Mouse (Mus musculus) embryo, embryonic 9.5 days (tissue): ENCODE results near the gene Fggy.

Experiments
- DNase-seq: peaks from one replicate; pipeline ENCODE4 v3.0.0-alpha.2; 2017; ENCODE audit errors: extremely low spot score

The Fggy gene

GRCm38 (mm10) chr4:95906141-95906540 lies 348.8 kb downstream of the Fggy start:
- no peak for DNase-seq

- DNase-seq, result peak; percentile 41
Measured at GRCm38 (mm10) chr4:95909689-95910654, 352.7 kb downstream of the Fggy start.

DNA sequence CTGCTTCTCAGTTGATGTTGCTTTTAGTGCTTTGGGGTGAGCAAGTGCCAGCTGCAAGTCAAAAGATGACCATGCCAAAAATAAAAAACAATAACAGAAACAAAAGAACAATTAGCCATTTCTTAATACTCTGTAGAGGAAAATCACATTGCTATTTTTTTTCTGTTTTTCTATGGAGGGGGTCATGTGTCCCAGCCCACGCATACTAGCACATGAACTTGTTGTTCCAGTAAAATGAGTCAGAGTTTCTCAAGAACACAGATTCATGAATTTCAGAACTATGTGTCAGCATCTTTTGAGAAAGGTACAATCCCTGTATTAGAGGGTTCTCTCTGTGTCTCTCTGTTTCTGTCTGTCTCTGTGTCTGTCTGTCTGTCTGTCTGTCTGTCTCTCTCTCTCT lies 355.7 kb downstream of the Fggy start:
- DNase-seq, result no peak

DNA sequence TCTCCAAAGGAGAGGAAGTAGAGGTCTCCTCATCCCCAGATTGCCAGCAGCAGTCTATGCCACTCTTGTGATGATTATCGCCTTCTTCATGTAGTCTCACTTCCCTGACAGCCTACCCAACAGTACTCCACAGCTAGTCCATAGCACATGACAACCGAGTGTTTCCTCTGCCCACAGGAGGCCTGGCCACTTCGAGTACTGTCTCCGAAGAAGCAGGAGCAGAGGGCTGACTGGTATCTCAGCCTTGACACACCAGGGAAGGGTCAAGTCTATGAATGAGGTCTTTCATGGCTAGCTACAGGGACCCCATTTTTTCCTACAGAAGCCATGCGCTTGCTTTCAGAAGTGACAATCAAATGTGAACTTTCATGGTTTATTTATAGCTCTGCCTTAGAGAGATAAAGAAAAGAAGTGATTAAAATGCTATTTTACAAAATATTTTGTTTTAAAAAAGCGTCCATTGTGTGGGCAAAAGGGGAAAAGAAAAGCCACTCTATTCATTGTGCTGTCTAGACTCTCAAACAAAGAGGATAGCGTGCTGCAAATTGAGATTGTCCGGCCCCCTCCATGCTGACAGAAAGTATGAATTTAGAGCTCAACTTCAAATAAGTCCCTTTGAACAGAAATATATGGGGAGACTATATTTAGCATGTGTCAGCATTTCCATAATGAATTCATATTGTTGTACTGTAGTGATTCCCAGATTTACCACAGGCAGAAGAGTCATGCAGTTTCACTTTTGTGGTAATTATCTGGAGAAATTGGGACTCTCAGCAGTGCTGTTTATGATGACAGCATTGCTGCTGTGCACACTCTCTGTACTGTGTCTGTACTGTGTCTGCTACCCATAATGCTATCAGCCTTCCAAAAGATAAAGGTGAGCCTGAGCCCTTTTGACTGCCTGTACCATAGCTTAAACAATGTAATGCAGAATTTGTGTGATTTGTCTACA lies 358.6 kb downstream of the Fggy start:
- no peak for DNase-seq

- DNase-seq, result no peak
Measured at GRCm38 (mm10) chr4:95917703-95918102, 360.4 kb downstream of the Fggy start.

DNA sequence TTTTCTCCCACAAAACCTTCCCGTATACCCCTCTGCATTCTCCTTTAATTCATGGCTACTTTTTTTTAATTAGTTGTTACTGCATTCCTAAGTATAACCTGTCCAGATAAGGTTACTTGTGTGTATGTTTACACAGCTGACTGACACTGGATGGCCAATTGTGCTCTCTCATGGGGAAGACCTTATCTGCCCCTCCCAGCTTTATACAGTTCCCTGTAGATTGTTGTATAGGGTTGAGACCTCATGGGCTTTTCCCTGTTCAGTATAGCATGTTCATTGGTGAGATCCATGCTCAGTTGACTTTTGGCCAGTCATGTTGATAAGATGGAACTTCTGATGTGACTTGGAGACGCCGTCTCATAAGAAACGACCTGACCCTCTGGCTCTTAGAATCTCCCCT lies 363.1 kb downstream of the Fggy start:
- no peak for DNase-seq

GRCm38 (mm10) chr4:95924210-95925184 lies 367.2 kb downstream of the Fggy start:
- peak; percentile 82 for DNase-seq

DNA sequence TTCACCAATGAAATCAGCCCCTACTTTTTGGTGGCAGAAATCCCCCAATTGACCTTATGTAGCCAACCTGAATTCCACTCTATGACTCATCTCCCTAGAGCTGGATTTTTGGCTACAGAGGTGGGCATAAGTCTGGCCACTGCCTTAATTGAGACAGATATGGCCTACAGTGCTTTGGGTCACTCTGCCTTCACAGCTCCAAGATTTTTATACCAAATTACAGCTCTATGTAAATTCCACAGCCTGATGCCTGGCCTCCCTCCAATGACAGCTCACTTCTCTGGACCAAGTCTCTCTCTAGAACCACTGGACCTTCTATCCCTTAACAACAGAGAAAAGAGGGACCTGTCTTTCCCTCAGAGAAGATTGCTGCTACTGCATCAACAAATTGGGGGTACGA lies 371.5 kb downstream of the Fggy start:
- DNase-seq, result no peak

DNA sequence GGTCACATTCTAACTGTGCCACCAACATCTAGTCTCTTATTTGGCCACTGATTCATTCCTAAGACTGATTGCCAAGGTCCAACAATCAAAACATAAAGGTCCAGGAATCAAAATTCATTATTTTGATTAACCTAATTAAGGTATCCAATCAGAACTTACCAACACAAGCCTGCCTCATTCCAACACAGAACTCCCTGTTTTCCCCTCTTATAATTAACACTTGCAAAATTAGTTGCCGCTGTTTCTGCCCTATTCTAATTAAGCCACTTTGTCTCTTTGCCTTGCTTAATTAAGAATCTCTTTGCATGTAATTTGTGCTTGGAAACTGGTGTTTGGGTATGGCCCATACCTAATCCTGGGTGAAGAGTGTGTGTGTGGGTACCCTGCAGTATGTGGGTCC lies 372.6 kb downstream of the Fggy start:
- no peak for DNase-seq

- DNase-seq, result no peak
Measured at GRCm38 (mm10) chr4:95931331-95931730, 374.0 kb downstream of the Fggy start.

GRCm38 (mm10) chr4:95933801-95934356 lies 376.6 kb downstream of the Fggy start:
- no peak for DNase-seq

GRCm38 (mm10) chr4:95934384-95935035 lies 377.2 kb downstream of the Fggy start:
- no peak for DNase-seq

- DNase-seq, result no peak
Measured at GRCm38 (mm10) chr4:95938701-95939100, 381.4 kb downstream of the Fggy start.

- no peak for DNase-seq
Measured at GRCm38 (mm10) chr4:95947896-95948295, 390.6 kb downstream of the Fggy start.

- DNase-seq, result no peak
Measured at GRCm38 (mm10) chr4:95953328-95953727, 396.0 kb downstream of the Fggy start.

DNA sequence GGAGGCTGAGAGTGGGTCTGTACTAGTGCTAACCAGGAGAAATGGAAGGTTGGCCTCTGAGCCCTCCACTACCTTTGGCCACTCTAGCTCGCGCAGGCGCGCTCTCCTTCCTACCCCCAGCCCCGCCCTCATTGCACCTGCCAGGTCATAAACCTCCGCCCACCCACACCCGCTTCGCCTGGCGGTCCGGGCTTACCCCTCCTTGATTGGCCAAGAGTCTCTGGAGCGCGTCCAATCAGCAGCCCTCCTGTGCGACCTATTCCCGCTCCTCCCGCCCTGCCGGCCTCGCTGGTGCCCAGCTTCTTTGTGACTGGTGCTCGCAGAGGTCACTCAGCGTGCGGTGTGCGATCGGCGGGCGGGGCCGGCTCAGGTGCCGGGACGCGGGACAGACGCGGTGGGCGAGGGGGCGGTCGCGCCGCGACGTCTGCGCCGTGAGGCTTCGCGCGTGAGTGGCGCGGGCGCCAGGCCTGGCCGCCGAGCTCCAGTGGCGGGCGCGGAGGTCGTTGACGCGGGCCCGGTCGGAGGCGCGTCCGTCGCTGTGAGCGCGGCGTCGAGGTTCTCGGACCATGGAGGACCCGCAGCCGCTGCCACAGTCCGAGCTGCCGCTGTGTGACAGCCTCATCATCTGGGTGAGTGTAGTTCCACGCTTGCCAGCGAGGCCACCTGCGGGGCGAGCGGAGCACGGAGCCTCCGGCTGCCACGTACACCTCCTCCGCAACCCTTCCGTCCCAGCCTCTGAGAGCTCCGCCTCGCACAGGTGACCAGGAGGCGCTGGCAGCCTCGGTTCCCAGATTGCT lies 409.8 kb downstream of the Fggy start, which contains the start of gene Hook1:
Hook1 (plus strand) TSS at position 313 of the 797 bp plus-strand sequence.
- peak; percentile 90 for DNase-seq
